Mouse (Mus musculus) spleen, postnatal 14 days (tissue): ENCODE measurements around the gene Scamp3.
"Not testable (repeated sequence)": the region's sequence is repeated elsewhere in the genome, so short reads cannot be mapped to it uniquely, and the experiment has no call there.

Experiments
- DNase-seq, 2 experiments: peaks; one replicate each; pipeline ENCODE4 v3.0.0; 2021 to 2022; ENCODE audit warnings: low spot score in 2 of 2

Scamp3 gene

DNA sequence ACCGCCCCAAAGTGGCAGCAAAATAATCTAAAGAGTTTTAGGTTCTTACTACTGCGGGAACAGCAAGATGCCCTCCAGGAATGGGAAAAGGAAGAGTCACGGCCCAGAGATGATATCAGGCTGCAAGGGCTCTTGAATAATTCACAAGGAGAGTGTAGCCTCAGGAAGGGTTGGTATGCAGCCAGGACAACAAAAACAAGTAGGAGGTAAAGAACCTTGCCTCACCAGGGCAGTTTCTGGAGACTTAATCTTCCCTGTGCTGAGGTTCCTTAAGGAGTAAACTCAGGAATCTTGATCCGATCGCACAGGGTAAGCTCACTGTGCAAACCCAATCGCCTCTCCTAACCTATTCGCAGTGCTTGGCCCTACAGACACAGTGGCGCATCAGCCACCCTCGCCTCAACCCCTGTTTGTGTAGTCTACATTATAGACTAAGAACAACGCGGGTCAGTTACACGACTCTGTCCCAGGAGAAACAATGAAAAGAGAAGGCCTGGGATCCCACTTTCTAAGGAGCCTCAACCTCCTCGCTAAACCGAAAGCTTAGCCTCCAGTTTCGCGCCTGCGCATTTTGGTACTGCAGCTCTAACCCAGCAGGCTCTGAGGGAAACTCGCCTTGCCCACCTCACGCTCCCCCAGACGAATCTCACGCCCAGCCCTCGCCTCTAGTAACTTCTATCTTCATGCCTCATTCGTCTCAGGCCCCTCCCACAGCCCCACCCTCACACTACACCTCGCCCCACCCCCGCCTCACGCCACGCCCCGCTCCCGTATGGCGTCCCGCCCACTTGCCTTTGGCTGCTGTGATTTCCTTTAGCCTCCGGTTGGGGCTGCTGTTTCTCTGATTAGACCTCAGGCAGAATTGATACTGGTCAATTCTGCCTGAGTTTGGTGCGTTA, 19.0 kb downstream of the Scamp3 start:
- peak; percentile 68 to 77 for DNase-seq

DNA sequence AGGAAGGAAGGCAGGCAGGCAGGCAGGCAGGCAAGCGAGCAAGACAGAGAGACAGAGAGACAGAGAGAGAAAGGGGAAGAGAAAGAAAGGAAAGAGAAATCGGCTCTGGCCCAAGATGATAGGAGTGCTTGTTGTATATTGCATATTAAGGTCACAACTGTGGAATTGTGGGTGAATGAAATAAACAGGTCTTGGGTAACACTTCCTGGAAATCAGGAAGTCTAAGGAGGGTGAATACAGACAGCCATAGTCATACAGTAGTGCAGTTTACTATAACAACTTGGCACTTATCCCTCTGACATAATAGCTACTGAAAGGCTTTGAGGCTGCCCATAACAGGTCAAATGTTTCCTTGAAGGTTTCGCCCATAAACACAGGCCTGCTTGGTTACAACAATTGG, 22.6 kb downstream of the Scamp3 start:
- no peak for DNase-seq

DNA sequence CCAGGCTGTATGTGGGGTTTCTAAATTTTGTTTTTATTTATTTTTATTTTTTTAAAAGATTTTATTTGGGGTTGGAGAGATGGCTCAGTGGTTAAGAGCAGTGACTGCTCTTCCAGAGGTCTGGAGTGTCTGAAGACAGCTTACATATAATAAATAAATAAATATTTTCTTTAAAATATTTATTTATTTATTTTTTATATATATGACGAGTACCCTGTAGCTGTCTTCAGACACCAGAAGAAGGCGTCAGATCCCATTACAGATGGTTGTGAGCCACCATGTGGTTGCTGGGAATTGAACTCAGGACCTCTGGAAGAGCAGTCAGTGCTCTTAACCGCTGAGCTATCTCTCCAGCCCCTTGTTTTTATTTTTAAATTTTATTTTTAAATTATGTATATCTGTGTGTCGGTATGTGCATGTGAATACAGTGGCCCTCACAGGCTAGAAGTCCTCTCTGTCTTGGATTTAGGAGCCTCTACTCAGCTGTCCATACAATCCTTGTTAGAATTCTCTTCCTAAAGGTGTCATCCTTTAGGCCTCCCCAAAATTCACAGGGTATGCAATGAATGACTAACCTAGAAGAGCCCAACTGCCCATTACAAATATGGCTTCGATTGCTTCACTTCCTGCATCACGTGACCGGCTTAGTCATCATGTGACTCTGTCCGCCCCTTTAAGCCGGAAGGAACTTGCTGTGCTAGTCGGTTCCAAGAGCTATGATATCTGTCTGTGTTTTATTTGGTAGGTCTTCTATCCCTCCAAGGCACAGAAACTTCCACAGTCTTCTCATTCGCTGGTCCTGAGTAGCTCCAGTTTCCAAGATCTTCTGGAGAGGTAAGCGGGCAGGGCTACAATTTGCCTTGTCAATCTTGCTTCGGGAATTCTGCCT, 25.2 kb downstream of the Scamp3 start, which contains the start of gene Gba:
Gba (plus strand) TSS at position 676 of the 889 bp plus-strand sequence.
- DNase-seq, result peak; percentile 65 to 78

DNA sequence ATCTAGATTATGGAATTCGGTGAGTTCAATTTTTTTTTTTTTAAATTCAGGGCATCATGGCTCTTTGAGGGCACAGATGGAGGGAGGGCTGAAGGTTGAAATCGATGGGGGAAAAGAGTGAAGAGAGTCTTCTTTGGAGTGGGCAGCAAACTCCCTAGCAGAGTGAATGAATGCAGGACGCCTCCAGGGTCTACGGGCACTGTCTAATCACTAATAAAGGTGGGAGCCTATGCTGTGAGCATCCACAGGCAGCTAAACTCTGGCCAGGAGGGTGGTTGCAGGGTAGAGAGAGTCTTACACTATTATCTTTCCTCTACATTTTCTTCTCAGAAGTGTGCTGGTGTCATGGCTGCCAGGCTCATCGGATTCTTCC, 25.9 kb downstream of the Scamp3 start:
- no peak for DNase-seq

DNA sequence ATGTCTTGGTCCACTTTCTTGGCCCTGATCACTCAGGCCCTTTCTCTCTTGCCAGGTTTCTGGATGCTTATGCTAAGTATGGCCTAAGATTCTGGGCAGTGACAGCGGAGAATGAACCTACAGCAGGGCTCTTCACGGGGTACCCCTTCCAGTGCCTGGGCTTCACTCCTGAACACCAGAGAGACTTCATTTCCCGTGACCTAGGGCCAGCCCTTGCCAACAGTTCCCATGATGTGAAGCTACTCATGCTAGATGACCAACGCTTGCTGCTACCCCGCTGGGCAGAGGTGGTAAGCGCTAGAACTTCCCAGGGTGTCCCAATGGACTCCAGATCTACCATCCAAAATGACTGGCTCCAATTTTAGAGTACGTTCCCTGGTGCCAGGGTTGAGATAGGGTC, 28.8 kb downstream of the Scamp3 start:
- no peak for DNase-seq

DNA sequence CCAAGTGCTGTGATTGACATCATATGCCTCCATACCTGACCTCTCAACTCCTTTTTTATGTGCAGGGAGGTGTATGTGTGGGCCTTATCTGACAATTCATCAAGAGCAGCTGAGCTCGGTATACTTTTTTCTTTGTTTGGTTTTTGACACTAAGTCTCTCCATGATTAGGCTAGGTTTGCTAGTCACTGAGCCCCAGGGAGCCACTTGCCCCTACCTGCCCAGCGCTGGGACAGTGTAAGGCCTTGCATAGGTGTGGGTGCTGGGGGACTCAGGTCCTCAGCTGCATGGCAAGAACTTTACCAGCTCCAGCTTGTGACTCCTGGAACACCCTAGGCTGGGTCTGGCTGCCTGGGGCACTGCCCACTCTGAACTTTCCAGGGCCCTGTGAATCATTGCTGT, 29.4 kb downstream of the Scamp3 start:
- DNase-seq, result no peak

DNA sequence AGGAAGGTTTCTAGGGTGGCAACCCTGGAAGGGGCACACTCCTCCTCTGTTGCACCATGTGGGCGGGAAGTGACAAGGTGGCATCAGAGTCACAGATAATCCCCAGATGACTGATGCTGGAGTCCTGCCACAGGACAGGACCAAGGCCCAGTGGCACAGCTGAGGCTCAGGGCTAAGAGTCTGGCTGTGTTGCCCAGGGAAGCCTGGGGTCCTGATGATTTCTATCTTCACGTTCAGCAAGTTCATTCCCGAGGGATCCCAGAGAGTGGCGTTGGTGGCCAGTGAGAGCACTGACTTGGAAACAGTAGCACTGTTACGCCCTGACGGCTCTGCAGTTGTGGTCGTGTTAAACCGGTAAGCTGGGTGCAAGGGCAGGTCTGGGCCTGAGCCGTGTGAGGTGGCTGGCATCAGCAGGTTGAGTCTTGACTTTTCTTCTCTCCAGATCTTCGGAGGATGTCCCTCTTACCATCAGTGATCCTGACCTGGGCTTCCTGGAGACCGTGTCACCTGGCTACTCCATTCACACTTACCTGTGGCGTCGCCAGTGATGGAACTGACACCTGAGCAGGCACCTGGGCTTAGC, 30.9 kb downstream of the Scamp3 start:
- DNase-seq, result no peak

DNA sequence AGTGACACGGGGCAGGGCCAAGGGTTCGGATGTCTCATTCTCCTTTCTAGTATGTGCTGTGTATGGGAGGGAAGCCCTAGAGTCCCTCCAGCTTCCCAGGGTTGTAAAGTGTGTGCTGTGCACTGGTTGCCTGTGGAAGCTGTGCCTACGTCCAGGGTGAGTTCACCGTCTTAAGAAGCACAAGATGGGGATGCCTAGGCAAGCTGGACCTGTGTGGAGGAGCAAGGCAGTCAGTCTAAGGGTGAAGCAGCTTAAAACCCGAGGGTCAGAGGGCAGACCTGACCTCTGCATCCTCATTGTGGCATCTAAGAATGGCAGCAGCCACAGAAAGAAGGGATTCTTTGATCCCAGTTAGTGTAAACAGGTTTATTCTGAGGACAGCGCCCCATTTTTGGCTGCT, 31.5 kb downstream of the Scamp3 start:
- DNase-seq, result no peak

DNA sequence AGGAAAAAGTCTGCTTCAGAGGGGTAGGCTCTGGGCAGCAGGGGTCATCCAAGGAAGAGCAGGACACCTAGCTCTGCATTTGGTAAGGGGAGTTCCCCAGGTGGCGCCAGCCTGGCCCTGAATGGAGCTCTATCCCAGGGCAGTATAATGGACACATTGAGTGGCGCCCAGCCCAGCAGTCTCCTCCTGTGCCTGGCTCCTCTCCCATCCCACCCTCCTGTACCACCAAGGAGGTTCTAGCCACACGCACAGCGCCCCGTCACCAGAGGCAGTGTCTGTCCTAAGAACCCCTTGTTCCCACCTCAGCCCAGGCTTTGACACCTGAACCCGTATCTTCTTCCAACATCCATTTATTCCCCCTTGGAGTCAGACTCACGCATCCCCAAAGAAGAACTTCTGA, 32.5 kb downstream of the Scamp3 start:
- no peak for DNase-seq

DNA sequence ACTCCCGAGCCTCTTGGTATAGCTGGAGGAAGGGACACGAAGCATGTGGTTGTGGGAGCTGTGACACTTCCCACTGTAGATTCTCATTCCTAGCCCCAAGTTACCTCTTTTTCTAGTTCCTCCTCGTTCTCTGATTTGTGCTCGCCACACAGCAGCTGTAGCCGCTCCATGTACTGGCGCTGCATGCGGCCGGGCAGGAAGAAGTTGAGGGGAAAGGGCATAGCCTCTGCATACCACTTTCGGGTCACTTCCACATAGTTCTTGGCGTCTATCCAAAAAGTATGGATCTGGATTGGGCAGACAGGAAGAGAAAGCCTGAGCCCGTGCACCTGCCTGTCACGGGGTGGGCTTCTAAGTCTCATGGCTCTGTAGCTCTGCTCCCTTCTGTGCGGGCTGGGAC, 32.9 kb downstream of the Scamp3 start:
- no peak for DNase-seq

DNA sequence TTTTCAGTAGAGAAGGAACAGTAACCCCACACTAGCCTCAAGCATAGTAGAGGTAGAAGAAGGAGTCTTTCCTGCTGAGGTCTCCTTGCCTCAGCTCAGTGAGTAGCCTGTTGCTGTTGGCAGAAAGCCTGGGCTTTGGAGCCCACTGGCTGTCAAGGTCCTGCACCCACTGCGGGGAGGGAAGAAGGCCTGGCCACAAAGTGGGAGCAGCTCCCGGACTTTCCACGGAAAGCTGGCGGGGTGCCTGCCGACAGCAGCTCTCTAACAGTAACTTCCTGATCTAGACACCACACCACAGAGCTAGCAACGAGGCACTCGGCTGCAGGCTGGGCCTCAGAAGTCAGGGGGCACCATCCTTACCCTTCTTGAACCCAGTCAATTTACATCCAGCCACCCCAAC, 33.5 kb downstream of the Scamp3 start:
- DNase-seq, result no peak

DNA sequence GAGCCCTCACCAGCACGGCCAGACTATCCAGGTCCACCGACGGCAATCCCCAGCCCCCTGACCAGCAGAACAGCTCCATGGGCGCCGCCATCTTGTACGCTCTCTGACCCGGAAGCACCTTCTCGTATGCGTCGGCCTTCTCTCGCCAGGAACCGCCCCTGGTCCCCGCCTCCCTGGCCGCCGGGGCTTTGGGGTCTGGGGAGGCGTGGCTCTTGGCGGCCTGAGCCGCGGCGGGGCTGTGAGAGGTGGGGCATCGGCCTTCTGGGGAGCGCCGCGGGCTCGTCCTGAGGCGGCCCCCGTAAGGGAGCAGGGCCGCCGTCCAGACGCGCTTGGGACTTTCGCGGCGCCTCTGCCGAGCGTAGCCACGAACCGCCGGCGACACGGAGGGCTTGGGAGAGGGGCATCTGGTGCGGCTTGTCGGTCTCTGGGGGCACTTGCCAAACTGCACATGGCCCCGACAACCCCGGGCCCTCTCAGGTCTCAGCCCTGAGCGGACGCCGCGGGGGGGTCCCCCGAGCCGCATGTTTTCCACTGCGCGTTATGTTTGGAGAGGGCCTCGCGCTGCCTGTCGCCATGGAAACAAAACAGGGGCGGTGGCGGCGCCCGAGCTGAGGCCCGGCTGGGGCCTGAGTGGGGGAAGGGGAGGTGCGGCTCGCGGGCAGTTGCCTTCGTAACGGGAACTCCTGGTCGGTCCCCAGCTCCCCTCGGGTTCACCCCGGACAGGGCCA, 36.7 kb downstream of the Scamp3 start:
- DNase-seq, result peak; percentile 70 to 79

DNA sequence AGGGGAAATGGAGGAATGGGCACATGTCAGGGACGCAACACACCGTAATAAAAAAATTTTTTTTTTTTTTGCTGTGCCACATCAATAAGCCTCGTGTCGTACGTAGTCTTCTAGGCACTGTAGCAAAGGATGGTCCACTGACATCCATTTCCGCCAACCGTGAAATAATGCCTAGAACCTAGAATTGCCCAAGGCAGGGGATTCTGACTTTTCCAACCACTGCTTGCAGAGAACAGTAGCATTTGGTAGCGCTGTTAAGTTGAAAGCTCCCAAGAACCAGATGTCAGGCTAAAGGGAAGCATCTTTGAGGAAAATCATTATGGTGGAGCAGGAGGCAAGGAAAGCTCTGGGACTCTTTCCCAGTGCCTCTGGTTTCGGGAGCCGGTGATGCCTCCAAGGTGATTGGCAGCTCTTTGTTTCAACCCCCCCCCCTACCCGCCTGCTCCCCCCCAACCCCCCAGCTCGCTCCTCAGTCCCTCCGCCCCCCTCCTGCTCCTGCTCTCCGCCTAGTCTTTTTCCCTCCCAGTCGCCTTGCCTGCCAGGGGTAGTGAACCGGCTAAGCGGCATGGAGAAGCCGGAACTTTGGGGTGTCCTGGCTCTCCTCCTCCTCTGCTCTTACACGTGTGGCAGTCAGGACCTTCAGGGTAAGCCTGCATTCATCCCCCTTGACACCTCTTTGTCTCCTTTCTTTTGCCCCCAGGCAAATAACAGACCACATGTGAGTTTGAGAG, 37.6 kb downstream of the Scamp3 start, which contains the start of gene Thbs3:
Thbs3 (plus strand) TSS at position 500 of the 731 bp plus-strand sequence.
- no peak for DNase-seq

DNA sequence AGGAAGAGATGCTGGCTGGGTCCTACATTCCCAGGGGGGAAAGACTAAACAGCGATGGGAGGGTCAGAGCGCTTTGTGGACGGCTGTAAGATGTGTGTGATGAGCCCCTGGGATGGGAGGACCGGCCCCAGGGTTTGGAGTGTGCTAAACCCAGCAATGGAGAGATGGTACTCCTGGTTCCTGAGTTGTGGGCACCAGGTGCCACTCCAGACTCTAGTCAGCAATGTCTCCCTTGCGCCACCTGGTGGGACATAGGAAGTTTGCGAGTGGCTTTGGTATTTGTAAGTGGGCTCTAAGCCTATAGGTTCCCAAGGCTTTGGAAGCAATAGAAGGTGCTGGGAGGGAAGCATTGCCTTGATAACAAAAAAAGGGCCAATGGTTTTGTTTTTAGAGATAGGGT, 38.6 kb downstream of the Scamp3 start:
- peak; percentile 55 to 78 for DNase-seq

DNA sequence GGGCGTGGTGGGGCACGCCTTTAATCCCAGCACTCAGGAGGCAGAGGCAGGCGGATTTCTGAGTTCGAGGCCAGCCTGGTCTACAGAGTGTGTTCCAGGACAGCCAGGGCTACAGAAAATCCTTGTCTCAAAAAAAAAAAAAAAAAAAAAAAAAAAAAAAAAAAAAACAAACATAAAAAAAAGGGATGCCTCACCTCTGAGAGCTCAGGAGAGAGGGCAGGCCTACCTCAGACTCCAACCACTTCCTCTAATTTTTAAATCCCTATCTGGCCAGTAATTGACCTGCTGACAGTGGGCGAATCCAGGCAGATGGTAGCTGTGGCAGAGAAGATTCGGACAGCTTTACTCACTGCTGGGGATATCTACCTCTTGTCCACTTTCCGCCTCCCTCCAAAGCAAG, 39.1 kb downstream of the Scamp3 start:
- DNase-seq, result not testable (repeated sequence)

DNA sequence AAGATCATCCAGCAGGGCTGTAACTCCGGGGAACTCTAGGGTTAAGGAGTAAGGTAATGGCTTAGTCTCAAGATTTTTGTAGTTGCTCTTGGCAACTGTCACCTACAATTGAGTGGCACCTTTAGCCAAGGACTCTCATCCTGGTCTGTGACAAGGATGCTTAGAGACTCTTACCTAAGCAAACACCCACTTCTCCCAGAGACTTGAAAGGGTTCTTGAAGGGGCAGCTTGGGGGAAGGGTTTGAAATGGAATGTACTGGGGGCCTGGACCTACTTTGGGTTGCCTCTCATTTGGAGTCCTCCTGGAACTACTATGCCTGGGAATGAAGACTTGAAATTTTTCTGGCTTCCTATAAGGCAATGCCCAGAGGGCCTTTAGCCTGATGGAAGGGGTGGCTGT, 41.0 kb downstream of the Scamp3 start:
- DNase-seq, result no peak

DNA sequence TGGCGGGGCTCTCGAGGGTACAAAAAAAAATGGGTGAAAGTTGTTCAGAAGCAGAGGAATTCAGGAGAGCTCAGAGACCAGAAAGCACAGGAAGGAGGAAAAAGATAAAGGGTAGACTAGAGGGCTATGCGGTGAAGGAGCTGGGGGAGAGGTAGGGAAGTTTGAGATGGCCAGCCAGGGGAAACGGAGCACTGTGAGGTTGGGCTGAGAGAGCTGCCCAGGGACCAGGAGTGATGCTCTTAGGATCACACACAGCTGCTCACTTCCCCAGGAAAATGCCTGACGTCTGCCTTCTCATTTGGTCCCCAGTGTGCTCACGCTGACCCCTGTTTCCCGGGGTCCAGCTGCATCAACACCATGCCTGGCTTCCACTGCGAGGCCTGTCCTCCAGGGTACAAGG, 42.3 kb downstream of the Scamp3 start:
- DNase-seq, result no peak

DNA sequence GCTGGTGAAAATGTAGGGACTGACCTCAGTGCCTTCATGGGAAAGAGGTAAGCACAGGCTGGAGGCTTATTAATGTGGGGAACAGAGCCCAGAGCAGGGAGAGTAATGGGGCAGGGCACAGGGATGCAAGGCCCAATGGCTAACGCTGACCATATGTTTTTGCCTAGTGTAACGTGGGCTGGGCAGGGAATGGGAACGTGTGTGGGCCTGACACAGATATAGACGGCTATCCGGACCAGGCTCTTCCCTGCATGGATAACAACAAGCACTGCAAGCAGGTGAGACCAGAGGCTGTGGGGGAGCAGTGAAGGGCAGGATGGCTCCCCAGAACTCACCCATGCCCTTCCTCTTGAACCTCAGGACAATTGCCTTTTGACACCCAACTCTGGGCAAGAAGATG, 43.9 kb downstream of the Scamp3 start:
- no peak for DNase-seq

DNA sequence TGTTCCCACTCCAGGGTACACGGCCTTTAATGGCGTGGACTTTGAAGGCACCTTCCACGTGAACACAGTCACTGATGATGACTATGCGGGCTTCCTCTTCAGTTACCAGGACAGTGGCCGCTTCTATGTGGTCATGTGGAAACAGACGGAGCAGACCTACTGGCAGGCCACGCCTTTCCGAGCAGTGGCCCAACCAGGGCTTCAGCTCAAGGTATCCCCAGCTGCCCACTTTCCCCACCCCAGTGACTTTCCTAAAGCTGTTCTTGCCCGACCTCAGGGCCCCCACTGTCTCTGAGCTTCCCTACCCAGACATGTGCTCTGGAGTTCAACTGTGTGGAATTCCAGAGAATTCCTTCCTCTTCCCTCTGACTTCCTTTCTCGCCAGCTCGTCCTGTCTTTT, 47.5 kb downstream of the Scamp3 start:
- no peak for DNase-seq

DNA sequence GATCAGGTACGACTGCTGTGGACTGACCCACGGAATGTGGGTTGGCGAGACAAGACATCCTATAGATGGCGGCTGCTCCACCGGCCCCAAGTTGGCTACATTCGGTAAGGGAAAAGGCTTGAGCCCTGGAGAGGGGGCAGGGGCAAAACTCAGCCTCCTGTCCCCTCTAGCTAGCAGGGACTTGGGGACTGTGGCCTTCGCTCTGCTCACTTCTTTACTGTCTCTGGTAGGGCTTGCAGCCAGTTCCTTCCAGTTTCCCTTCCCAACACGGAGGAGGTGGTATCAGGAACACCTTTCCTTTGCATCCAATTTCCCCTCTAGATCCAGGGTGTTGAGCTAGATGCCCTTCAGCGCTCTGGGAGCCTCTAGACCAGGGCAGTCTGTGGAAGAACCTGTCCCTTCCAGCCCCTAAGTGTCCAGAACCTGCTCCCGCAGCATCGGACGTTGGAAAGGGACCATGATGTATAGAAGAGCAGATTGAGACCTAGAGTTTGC, 48.1 kb downstream of the Scamp3 start:
- DNase-seq, result no peak

DNA sequence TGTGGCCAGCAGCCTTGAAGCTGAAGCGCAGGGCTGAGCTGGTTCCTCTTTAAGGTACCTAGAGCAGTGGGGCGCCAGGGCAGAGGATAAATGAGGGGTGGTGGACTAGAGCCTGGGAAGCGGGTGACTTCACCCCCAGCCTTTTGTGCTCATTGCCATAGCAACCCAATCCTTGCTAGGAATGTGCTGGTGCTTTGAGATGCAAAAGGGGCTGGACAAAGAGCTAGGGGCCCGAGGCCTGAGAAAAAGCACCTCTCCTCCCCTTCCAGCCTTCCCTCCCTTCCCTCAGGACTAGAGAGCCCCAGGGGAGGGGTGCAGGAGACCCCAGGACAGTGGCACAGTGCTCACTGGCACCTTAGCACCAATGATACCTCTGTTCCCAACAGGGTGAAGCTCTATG, 48.6 kb downstream of the Scamp3 start:
- DNase-seq, result no peak
